Mouse (Mus musculus) skeletal muscle tissue, postnatal 0 days (tissue): ENCODE measurements around the gene Sycp3. TPM values are rescaled to one million over a fixed set of nuclear protein-coding genes. Genes with fewer than 3 reads are reported as not detected.

Experiments used
- polyA plus RNA-seq: library from polyadenylated mRNA; unstranded; fragments of >200 nt; fragmentation: Nextera tagmentation; extraction: Ambion mirVana; gene quantifications from 2 replicates; pipeline ENCODE4 v1.2.1, GENCODE M21; 2015

The Sycp3 gene
- 0.13 and 0.24 TPM in 2 replicates for polyA plus RNA-seq

GRCm38 (mm10) chr10:88459502-88459992, at the start of gene Sycp3:
Sycp3 (plus strand) TSS chr10:88459569.

GRCm38 (mm10) chr10:88503421-88504314, 44.3 kb downstream of the Sycp3 start, which contains the start of gene Chpt1:
Chpt1 (minus strand) TSS chr10:88504073.

Other genes starting within 250 kb of the Sycp3 start
- 2.7 and 16.0 TPM in 2 replicates for gene Dram1, start 80.5 kb upstream of the Sycp3 start, polyA plus RNA-seq
- gene Gnptab, start 80.4 kb upstream of the Sycp3 start, polyA plus RNA-seq = 2.0 and 4.2 TPM in 2 replicates
- gene Chpt1, start 44.5 kb downstream of the Sycp3 start, polyA plus RNA-seq = 32.0 and 104 TPM in 2 replicates
- 2,500 and 2,846 TPM in 2 replicates for gene Mybpc1, start 145.6 kb downstream of the Sycp3 start, polyA plus RNA-seq
- 0.38 and 0.45 TPM in 2 replicates for gene Spic, start 225.4 kb downstream of the Sycp3 start, polyA plus RNA-seq